Mouse (Mus musculus) testis, postnatal 10 days (tissue): ENCODE data around the gene Cd300a.
A peak's percentile ranks its signal among the peaks of the same experiment; 100 is the strongest.
"Not testable (repeated sequence)": the region's sequence is repeated elsewhere in the genome, so short reads cannot be mapped to it uniquely, and the experiment has no call there.

ENCODE experiments used
- DNase-seq: peaks from one replicate; pipeline ENCODE4 v3.0.0; 2021; ENCODE audit warnings: low spot score

Cd300a gene

DNA sequence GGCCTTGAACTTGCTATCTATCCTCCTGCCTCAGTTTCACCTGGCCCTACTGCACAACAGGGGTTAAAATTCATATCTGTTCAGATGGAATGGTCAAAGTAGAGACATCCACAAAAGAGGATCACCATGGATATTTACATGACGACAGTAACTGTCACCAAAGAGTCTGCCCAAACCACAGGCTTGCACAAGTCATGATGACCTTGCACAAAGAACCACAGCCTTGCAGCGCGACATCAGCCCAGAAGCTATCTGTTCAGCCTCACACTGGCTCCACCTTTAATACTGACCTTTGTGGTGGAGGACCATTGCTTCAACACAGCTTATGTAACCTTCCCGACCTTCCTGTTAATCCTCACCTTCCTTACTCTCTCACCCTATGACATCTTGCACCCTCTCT lies 17.7 kb downstream of the Cd300a start:
- DNase-seq, result no peak

DNA sequence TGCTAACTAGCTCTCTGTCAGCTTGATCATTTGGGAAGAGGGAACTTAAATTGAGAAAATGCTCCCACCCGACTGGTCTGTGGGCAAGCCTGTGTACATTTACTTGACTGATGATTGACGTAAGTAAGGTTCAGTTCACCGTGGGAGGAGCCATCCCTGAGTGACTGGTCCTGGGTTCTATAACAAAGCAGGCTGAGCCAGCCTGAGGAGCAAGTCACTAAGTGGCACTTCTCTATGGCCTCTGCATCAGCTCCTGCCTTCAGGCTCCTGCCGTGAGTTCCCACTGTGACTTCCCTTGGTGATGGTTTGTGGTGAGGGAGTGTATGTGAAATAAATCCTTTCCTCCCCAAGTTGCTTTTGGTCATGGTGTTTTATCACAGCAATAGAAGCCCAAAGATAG lies 18.2 kb downstream of the Cd300a start:
- no peak for DNase-seq

DNA sequence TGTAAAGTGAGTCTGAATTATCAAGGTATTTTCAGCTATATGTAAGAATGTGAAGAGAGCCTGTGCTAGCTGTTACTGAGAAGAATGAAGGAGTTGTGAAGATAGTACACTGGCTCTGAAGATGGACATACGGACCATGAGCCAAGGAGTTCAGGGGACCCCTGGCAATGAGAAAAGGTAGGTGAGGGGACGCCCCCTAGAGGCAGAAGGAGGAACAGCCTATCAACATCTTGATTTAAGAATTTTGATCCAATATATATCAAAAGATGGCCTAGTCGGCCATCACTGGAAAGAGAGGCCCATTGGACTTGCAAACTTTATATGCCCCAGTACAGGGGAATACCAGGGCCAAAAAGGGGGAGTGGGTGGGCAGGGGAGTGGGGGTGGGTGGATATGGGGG lies 19.7 kb downstream of the Cd300a start:
- not testable (repeated sequence) for DNase-seq

DNA sequence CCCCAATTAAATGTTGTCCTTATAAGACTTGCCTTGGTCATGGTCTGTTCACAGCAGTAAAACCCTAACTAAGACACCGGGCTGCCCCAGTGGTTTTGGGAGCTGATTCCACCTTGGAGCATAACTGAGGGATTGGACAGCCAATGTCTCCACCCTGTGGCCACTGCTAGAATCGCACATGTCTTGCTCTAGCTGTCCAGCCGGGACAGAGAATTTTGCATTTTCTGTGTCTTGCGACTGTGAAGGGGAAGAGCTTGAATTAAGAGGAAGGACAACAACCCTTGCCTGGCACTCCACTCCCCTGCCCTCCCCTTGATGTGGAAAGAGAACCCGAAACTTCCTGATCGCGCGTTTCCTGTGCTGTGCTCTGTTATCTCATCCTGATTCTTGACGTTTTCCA lies 23.0 kb downstream of the Cd300a start:
- peak; percentile 85 for DNase-seq

DNA sequence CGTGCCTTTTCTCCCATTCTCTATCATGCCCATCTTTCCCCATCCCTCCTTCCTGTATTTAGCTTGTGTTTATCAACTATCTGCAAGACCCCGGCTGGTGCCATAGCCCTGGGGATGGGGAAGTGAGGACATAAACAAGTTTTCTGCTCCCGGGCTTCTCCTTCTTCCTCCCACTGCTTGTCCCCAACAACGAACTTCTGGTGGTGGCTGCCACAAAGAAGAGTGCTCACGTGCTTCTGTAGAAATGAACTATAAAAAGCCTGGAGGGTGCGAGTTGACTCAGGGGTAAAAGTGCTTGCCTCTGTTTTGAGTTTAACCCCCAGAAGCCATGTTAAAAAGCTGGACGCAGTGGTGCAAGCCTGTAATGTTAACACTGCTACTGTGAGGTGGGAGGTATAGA lies 25.1 kb downstream of the Cd300a start:
- no peak for DNase-seq

DNA sequence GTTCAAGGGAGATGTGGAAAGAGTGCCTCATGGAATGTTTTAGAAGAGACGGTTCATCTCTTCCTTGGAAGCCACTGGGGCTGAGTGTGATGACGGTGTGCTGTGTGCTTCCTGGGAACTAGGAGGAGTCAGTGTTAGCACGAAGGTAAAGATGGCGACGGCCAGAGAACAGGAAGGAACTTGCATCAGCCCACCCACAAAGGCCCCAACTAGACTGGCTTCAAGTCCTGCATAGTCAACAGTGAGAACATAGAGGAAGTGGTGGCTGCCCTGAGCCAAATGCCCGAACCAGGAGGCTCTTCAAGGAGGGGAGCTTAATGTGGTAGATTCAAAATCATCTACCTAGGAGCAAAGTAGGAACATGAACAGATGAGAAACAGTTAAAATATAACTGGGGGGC lies 27.3 kb downstream of the Cd300a start:
- DNase-seq, result no peak

DNA sequence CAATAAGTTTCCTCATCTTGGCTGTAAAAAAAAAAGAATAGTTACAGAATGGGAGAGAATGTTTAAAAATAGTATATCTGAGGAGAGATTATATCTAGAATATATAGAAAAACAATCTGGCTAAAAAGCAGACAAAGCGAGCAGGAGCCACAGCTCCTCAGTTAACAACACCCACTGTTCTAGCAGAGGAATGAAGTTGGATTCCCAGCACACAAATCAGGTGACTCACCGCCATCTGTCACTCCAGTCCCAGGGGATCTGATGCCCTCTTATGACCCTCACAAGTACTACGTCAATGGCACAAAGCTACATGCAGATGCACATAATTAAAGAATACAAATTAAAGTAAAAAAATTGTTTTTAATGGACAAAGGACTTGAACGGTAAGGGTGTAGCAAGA lies 32.6 kb downstream of the Cd300a start:
- peak; percentile 12 for DNase-seq

DNA sequence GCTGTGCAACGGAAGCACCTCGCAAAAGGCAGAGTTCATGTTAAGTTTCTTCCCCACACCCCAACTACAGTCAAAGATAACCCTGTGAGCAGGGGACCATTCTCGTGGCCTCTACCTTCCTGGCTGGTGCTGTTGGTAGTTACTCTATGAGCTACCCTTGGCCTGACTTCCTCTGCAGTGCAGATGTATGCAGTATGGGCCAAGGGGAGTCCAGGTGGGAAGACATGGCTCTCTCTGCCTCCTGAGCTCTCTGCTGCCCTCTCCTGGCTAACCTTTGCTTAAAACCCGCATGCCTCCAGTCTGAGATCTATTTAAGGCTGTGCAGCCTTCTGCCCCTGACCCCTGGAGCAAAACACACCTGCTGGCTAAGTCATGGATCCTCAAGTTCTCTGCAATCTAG lies 34.1 kb downstream of the Cd300a start:
- peak; percentile 58 for DNase-seq

DNA sequence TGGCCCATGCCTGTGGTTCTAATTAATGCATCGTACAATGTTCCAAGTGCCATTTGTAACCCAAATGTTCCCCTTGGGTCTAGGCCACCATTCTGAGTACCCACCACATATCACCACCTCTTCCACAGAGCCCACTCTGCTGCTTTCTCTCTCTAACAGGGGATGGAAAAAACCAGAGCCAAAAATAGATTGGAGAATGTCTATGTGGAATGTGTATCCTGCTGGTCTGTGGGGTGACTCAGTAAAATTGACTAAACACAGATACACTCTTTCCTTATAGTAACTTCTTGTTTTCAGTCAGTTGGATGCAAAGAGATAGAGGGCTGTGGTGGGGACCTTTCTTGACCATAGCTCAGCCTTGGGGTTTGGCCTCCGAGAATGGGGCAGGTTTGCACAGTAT lies 39.7 kb downstream of the Cd300a start:
- DNase-seq, result no peak

DNA sequence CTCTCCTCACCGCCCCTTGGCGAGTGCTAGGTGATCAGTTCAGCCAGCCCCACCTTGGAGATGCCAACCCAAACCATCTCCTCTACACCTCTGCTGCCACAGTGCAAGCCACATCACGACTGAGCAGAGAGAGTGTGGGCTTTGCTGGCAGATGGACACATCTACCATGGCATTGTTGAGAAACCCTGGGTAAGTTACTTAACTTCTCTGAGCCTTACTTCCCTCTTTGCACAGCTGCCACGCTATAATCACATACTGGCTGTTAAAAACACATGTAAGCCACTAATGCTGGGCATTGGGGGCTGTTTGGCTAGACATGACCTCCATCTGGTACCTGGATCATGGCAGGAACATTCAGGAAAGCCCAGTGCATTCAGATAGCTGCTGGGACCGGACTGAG lies 41.2 kb downstream of the Cd300a start:
- peak; percentile 21 for DNase-seq

DNA sequence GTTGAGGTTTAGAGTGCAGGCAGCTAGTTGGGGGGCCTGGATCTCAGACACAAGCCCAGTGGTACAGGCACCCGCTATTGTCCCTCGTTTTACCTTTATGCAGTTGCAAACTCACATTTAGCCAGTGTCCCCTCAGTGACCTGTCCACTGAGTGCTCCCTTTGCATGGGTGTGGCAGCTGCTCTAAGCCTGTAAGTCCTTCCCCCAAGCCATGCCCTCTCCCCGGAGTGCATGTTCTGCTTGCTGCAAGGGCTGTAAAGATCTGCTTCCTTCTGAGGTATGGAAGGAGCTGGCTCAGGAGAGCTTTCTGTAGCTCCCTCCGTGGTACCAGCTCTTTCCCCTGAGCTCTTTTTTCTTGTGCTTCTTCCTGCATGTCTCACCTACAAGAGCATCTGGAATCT lies 43.8 kb downstream of the Cd300a start:
- no peak for DNase-seq

DNA sequence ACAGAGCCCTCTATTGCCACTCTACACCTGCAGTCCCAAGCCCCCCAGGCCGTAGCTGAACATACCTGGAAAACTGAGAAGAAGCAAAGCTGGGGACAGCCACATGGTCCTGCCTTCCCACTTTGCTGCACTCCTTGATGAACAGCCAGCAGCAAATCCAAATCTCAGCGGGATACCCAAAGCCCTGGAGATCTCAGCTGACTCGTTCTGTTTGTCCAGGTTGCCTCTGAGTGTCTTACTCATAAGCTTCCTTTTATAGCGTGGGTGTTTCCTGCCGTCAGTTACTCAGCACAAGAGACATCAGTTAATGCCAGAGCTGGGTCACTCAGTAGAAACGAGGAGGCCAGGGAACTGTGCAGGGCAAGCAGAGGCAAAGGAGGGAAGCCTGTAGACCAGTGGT lies 44.3 kb downstream of the Cd300a start, which contains the start of gene Cd300lb:
Gene Cd300lb (minus strand): TSS at position 243 of the 400 bp plus-strand sequence.
- no peak for DNase-seq
